Mouse (Mus musculus): ENCODE data around the gene Pard3. TPM values are rescaled to one million over a fixed set of nuclear protein-coding genes. Genes with fewer than 3 reads are reported as not detected.

The Pard3 gene
- 38.3 and 43.1 TPM in 2 replicates for polyA plus RNA-seq (2016; fragmentation: Nextera tagmentation; extraction: Ambion mirVana)

GRCm38 (mm10) chr8:127063551-127064360, at the start of gene Pard3:
Gene Pard3, plus strand, starts transcription at chr8:127063893.
- H3K4me3 ChIP-seq = peak within 1 kb of the TSS; percentile 88
- peak; percentile 93 for ATAC-seq (ENCODE audit: low FRiP score)
- peaks cover 24% of the 10 kb centered on the region for H3K4me1 ChIP-seq
- no peaks in the 10 kb centered on the region for H3K27me3 ChIP-seq
- under 1% methylated on average over 95 of the region's 98 CpGs for WGBS
- peak within 1 kb of the TSS; percentile 69 for H3K4me2 ChIP-seq (replicated peaks)
- no peaks in the 10 kb centered on the region for H3K36me3 ChIP-seq
- H3K9ac ChIP-seq = peak within 1 kb of the TSS; percentile 96
- H3K9me3 ChIP-seq (replicated peaks) = no peaks in the 10 kb centered on the region
- peak within 1 kb of the TSS; percentile 97 for H3K27ac ChIP-seq

GRCm38 (mm10) chr8:127021830-127022229, 41.9 kb upstream of the Pard3 start:
- Histone ChIP-seq H3K27me3 (no peaks in the 10 kb centered on the region), H3K36me3 (no peaks in the 10 kb centered on the region), H3K27ac (no peak overlapping the region), H3K9me3 (replicated peaks) (no peaks in the 10 kb centered on the region), H3K4me2 (replicated peaks) (no peak overlapping the region), H3K4me1 (no peaks in the 10 kb centered on the region), H3K4me3 (no peak overlapping the region), H3K9ac (no peak overlapping the region)
- no peak for ATAC-seq (ENCODE audit: low FRiP score)
- WGBS = 96% methylated on average over 1 of the region's 1 CpGs

GRCm38 (mm10) chr8:127025256-127025717, 38.4 kb upstream of the Pard3 start:
- H3K4me3 ChIP-seq = no peak overlapping the region
- no peak overlapping the region for H3K4me2 ChIP-seq (replicated peaks)
- H3K4me1 ChIP-seq = no peaks in the 10 kb centered on the region
- H3K36me3 ChIP-seq = no peaks in the 10 kb centered on the region
- H3K27ac ChIP-seq = no peak overlapping the region
- no peak overlapping the region for H3K9ac ChIP-seq
- no peaks in the 10 kb centered on the region for H3K27me3 ChIP-seq
- no peaks in the 10 kb centered on the region for H3K9me3 ChIP-seq (replicated peaks)
- 68% methylated on average over 11 of the region's 11 CpGs for WGBS
- no peak for ATAC-seq (ENCODE audit: low FRiP score)

- no peak for ATAC-seq (ENCODE audit: low FRiP score)
- no peaks in the 10 kb centered on the region for H3K9me3 ChIP-seq (replicated peaks)
- no peak overlapping the region for H3K4me2 ChIP-seq (replicated peaks)
- no peak overlapping the region for H3K27ac ChIP-seq
- WGBS = 59% methylated on average over 11 of the region's 11 CpGs
- no peak overlapping the region for H3K4me3 ChIP-seq
- H3K27me3 ChIP-seq = no peaks in the 10 kb centered on the region
- no peaks in the 10 kb centered on the region for H3K4me1 ChIP-seq
- no peak overlapping the region for H3K9ac ChIP-seq
- H3K36me3 ChIP-seq = no peaks in the 10 kb centered on the region
Observed at GRCm38 (mm10) chr8:127025775-127026174, 37.9 kb upstream of the Pard3 start.

GRCm38 (mm10) chr8:127031476-127031875, 32.2 kb upstream of the Pard3 start:
- no peak for ATAC-seq (ENCODE audit: low FRiP score)
- no peak overlapping the region for H3K4me2 ChIP-seq (replicated peaks)
- H3K36me3 ChIP-seq = no peaks in the 10 kb centered on the region
- H3K27ac ChIP-seq = no peak overlapping the region
- no peaks in the 10 kb centered on the region for H3K27me3 ChIP-seq
- no peaks in the 10 kb centered on the region for H3K9me3 ChIP-seq (replicated peaks)
- H3K9ac ChIP-seq = no peak overlapping the region
- no peak overlapping the region for H3K4me3 ChIP-seq
- H3K4me1 ChIP-seq = no peaks in the 10 kb centered on the region
- WGBS = 50% methylated on average over 5 of the region's 5 CpGs

- no peak for ATAC-seq (ENCODE audit: low FRiP score)
- H3K9ac ChIP-seq = no peak overlapping the region
- H3K9me3 ChIP-seq (replicated peaks) = no peaks in the 10 kb centered on the region
- H3K36me3 ChIP-seq = no peaks in the 10 kb centered on the region
- WGBS = 70% methylated on average over 4 of the region's 4 CpGs
- H3K4me2 ChIP-seq (replicated peaks) = no peak overlapping the region
- H3K27me3 ChIP-seq = no peaks in the 10 kb centered on the region
- no peak overlapping the region for H3K4me3 ChIP-seq
- no peaks in the 10 kb centered on the region for H3K4me1 ChIP-seq
- H3K27ac ChIP-seq = no peak overlapping the region
Observed at GRCm38 (mm10) chr8:127038928-127039327, 24.8 kb upstream of the Pard3 start.

GRCm38 (mm10) chr8:127049996-127050395, 13.7 kb upstream of the Pard3 start:
- Histone ChIP-seq H3K36me3 (no peaks in the 10 kb centered on the region), H3K27me3 (no peaks in the 10 kb centered on the region), H3K9ac (no peak overlapping the region), H3K4me1 (no peaks in the 10 kb centered on the region), H3K27ac (no peak overlapping the region), H3K4me2 (replicated peaks) (no peak overlapping the region), H3K4me3 (no peak overlapping the region), H3K9me3 (replicated peaks) (no peaks in the 10 kb centered on the region)
- ATAC-seq (ENCODE audit: low FRiP score) = no peak
- WGBS = 68% methylated on average over 5 of the region's 5 CpGs

- no peak overlapping the region for H3K4me2 ChIP-seq (replicated peaks)
- no peak overlapping the region for H3K4me3 ChIP-seq
- H3K9ac ChIP-seq = no peak overlapping the region
- no peak for ATAC-seq (ENCODE audit: low FRiP score)
- H3K27ac ChIP-seq = no peak overlapping the region
- 88% methylated on average over 10 of the region's 10 CpGs for WGBS
- H3K36me3 ChIP-seq = no peaks in the 10 kb centered on the region
- H3K27me3 ChIP-seq = no peaks in the 10 kb centered on the region
- H3K9me3 ChIP-seq (replicated peaks) = no peaks in the 10 kb centered on the region
- H3K4me1 ChIP-seq = no peaks in the 10 kb centered on the region
Observed at GRCm38 (mm10) chr8:127052132-127052531, 11.6 kb upstream of the Pard3 start.

- Histone ChIP-seq H3K4me3 (no peak overlapping the region), H3K4me1 (no peaks in the 10 kb centered on the region), H3K4me2 (replicated peaks) (no peak overlapping the region), H3K9me3 (replicated peaks) (no peaks in the 10 kb centered on the region), H3K27me3 (no peaks in the 10 kb centered on the region), H3K27ac (no peak overlapping the region), H3K36me3 (no peaks in the 10 kb centered on the region), H3K9ac (no peak overlapping the region)
- 61% methylated on average over 4 of the region's 4 CpGs for WGBS
- no peak for ATAC-seq (ENCODE audit: low FRiP score)
Observed at GRCm38 (mm10) chr8:127055081-127055480, 8.6 kb upstream of the Pard3 start.

GRCm38 (mm10) chr8:127058759-127059158, 4.9 kb upstream of the Pard3 start:
- no peak overlapping the region for H3K4me2 ChIP-seq (replicated peaks)
- H3K36me3 ChIP-seq = no peaks in the 10 kb centered on the region
- ATAC-seq (ENCODE audit: low FRiP score) = no peak
- no peaks in the 10 kb centered on the region for H3K9me3 ChIP-seq (replicated peaks)
- H3K4me1 ChIP-seq = peaks cover 10% of the 10 kb centered on the region
- H3K4me3 ChIP-seq = no peak overlapping the region
- no peak overlapping the region for H3K9ac ChIP-seq
- WGBS = 85% methylated on average over 2 of the region's 2 CpGs
- H3K27ac ChIP-seq = no peak overlapping the region
- no peaks in the 10 kb centered on the region for H3K27me3 ChIP-seq

GRCm38 (mm10) chr8:127059826-127060225, 3.9 kb upstream of the Pard3 start:
- Histone ChIP-seq H3K9me3 (replicated peaks) (no peaks in the 10 kb centered on the region), H3K4me1 (peaks cover 10% of the 10 kb centered on the region), H3K4me3 (no peak overlapping the region), H3K4me2 (replicated peaks) (no peak overlapping the region), H3K36me3 (no peaks in the 10 kb centered on the region), H3K9ac (no peak overlapping the region), H3K27ac (no peak overlapping the region), H3K27me3 (no peaks in the 10 kb centered on the region)
- 75% methylated on average over 2 of the region's 2 CpGs for WGBS
- ATAC-seq (ENCODE audit: low FRiP score) = no peak

GRCm38 (mm10) chr8:127064361-127065112, 844 bp downstream of the Pard3 start:
- Histone ChIP-seq H3K4me2 (replicated peaks) (peak overlapping the region; percentile 69), H3K4me3 (peak overlapping the region; percentile 88), H3K27me3 (no peaks in the 10 kb centered on the region), H3K27ac (peak overlapping the region; percentile 97), H3K9ac (peak overlapping the region; percentile 96), H3K36me3 (no peaks in the 10 kb centered on the region), H3K9me3 (replicated peaks) (no peaks in the 10 kb centered on the region), H3K4me1 (peaks cover 24% of the 10 kb centered on the region)
- ATAC-seq (ENCODE audit: low FRiP score) = peak; percentile 70
- under 1% methylated on average over 78 of the region's 80 CpGs for WGBS

Data from hindbrain, embryonic 12.5 days (tissue).